Mouse (Mus musculus) adrenal gland, postnatal 36 days (tissue): Measurements from ENCODE around the gene Dmwd. TPM values are rescaled to one million over a fixed set of nuclear protein-coding genes. Genes with fewer than 3 reads are reported as not detected.
A peak's percentile ranks its signal among the peaks of the same experiment; 100 is the strongest.

Source experiments
- DNase-seq, 2 experiments: peaks; one replicate each; pipeline ENCODE4 v3.0.0; 2021; ENCODE audit warnings: mixed read lengths in 1 of 2
- total RNA-seq, 2 experiments: library from RNA; stranded (reverse); gene quantifications; 2 replicates each; pipeline ENCODE4 v1.2.3; 2021

Dmwd gene
- total RNA-seq, 2 experiments from 2014 or later: 53.8 to 57.1 TPM

- peak; percentile 67 to 77 for DNase-seq
Measured at GRCm38 (mm10) chr7:19094826-19095750, 19.1 kb downstream of the Dmwd start.

GRCm38 (mm10) chr7:19095751-19096110 lies 19.7 kb downstream of the Dmwd start:
- peak; percentile 76 to 91 for DNase-seq

GRCm38 (mm10) chr7:19096421-19096976 lies 20.5 kb downstream of the Dmwd start:
- DNase-seq: no peak

GRCm38 (mm10) chr7:19097217-19097616 lies 21.2 kb downstream of the Dmwd start:
- no peak for DNase-seq

- DNase-seq: no peak
Measured at GRCm38 (mm10) chr7:19097863-19098262, 21.8 kb downstream of the Dmwd start.

- no peak for DNase-seq
Measured at GRCm38 (mm10) chr7:19098811-19099210, 22.8 kb downstream of the Dmwd start.

- no peak for DNase-seq
Measured at GRCm38 (mm10) chr7:19100290-19100689, 24.3 kb downstream of the Dmwd start.

GRCm38 (mm10) chr7:19103741-19104140 lies 27.7 kb downstream of the Dmwd start:
- DNase-seq: no peak

GRCm38 (mm10) chr7:19104486-19104885 lies 28.5 kb downstream of the Dmwd start:
- no peak for DNase-seq

- peak in 1 of 2 experiments; percentile 43 for DNase-seq
Measured at GRCm38 (mm10) chr7:19107436-19107835, 31.4 kb downstream of the Dmwd start.

- peak in 1 of 2 experiments; percentile 22 for DNase-seq
Measured at GRCm38 (mm10) chr7:19109565-19109964, 33.5 kb downstream of the Dmwd start.

- peak; percentile 58 to 68 for DNase-seq
Measured at GRCm38 (mm10) chr7:19118028-19118771, 42.2 kb downstream of the Dmwd start, which contains the start of gene Gm4969. TSS of gene Gm4969 (minus strand) at chr7:19118368.

- no peak for DNase-seq
Measured at GRCm38 (mm10) chr7:19119083-19119482, 43.1 kb downstream of the Dmwd start.

- DNase-seq: peak; percentile 93
Measured at GRCm38 (mm10) chr7:19119631-19120429, 43.8 kb downstream of the Dmwd start, which contains the start of gene Fbxo46. TSS of gene Fbxo46 (plus strand) at chr7:19119859.

- peak in 1 of 2 experiments; percentile 47 for DNase-seq
Measured at GRCm38 (mm10) chr7:19121686-19122085, 45.7 kb downstream of the Dmwd start.

- no peak for DNase-seq
Measured at GRCm38 (mm10) chr7:19124713-19125112, 48.7 kb downstream of the Dmwd start.

- DNase-seq: no peak
Measured at GRCm38 (mm10) chr7:19127744-19128143, 51.7 kb downstream of the Dmwd start.

- no peak for DNase-seq
Measured at GRCm38 (mm10) chr7:19129396-19129795, 53.4 kb downstream of the Dmwd start.

GRCm38 (mm10) chr7:19130657-19131056 lies 54.6 kb downstream of the Dmwd start:
- DNase-seq: peak in 1 of 2 experiments; percentile 39

GRCm38 (mm10) chr7:19131324-19131848 lies 55.4 kb downstream of the Dmwd start:
- DNase-seq: peak; percentile 98
